Mouse (Mus musculus) cerebellum, adult 2 months (tissue): ENCODE measurements at regions not wholly inside any gene's neighbourhood (a gene's known extent, or its start where the extent isn't known, plus 50 kb on each side); places are given as distances from the start of the nearest gene placed in this dataset.

Experiments
- CTCF ChIP-seq: fragments of 200-500 bp; IDR thresholded peaks from 2 replicates; pipeline ENCODE4 v1.5.1; 2011; ENCODE audit warnings: low read depth, mild to moderate bottlenecking, control low read depth, low read length, moderate library complexity, borderline replicate concordance; ENCODE audit not compliant: insufficient read depth
- POLR2A ChIP-seq: fragments of 200-500 bp; IDR thresholded peaks from 2 replicates; pipeline ENCODE4 v1.6.1; 2011; ENCODE audit warnings: low read length, control low read depth, borderline replicate concordance; ENCODE audit not compliant: insufficient read depth

DNA sequence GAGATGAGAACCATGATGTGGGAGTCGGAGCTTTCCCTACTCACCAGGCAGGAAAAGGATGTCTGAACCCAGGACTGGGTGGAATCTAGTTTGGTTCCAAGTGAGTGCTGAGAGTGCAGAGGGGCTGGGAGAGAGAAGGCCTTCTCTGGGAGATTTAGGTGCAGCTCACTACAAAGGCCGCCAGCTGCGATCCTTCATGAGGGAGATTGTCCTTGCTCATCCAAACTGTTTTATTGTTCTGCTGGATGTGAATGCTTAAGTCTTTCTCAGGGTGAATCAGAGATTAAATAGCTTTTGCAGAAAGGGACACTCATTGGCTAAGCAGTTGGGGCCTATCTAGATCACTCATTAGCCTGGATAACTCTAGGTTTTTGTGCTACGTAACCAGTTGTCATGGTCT lies 175.7 kb upstream of the Zfp618 start:
- no peak for TF ChIP-seq POLR2A
- TF ChIP-seq CTCF: no peak
